Mouse (Mus musculus): Measurements from ENCODE around the gene Tesc. TPM values are rescaled to one million over a fixed set of nuclear protein-coding genes. Genes with fewer than 3 reads are reported as not detected.

Tesc gene
- total and polyA plus RNA-seq, 3 experiments, result 0.34 to 0.80 TPM; not detected in 1

- TF ChIP-seq MAX (IDR thresholded peaks at IDR 0.05; ENCODE audit: low read length) (no peak), GABPA (IDR thresholded peaks at IDR 0.05; ENCODE audit: insufficient replicate concordance, low read depth, low read length) (no peak), USF2 (conservative IDR thresholded peaks at IDR 0.05; ENCODE audit: low read depth, low read length) (no peak), JUND (conservative IDR thresholded peaks at IDR 0.05; ENCODE audit: low read depth, low read length) (no peak), POLR2A (IDR thresholded peaks at IDR 0.05; ENCODE audit: low read depth, low read length) (no peak), SIN3A (IDR thresholded peaks at IDR 0.05; ENCODE audit: low read length) (no peak), IRF4 (IDR thresholded peaks at IDR 0.05; ENCODE audit: low read depth, low read length) (no peak), NELFE (IDR thresholded peaks at IDR 0.05; ENCODE audit: low read depth, low read length) (no peak), MEF2A (IDR thresholded peaks at IDR 0.05; ENCODE audit: borderline replicate concordance, low read depth, low read length) (no peak), NRF1 (IDR thresholded peaks at IDR 0.05; ENCODE audit: low read depth, low read length) (no peak), ETS1 (conservative IDR thresholded peaks at IDR 0.05; ENCODE audit: low read depth, low read length) (no peak), SMC3 (IDR thresholded peaks at IDR 0.05; ENCODE audit: low read depth, low read length) (no peak), JUN (IDR thresholded peaks at IDR 0.05; ENCODE audit: insufficient read depth, low read depth, low read length) (no peak), BHLHE40 (IDR thresholded peaks at IDR 0.05; ENCODE audit: low read depth, low read length) (no peak), ZMIZ1 (IDR thresholded peaks at IDR 0.05; ENCODE audit: low read depth, low read length) (no peak), ZNF384 (IDR thresholded peaks at IDR 0.05; ENCODE audit: low read depth, low read length) (no peak)
- dilution Hi-C loops (cut with MboI; ENCODE audit: extremely low pct_ligation_motif_present, extremely low pct_unique_long_range_greater_than_20kb, low sequenced_read_pairs) (no loop called here), in situ Hi-C loops (cut with MboI; ENCODE audit: low pct_ligation_motif_present, low pct_unique_long_range_greater_than_20kb, low sequenced_read_pairs) (no loop called here)
- Histone ChIP-seq H3K27me3 (replicated peaks) (no peaks in the 10 kb centered on the region), H3K36me3 (replicated peaks in 1 of 2; ENCODE audit: control insufficient read depth in 1 of 2, insufficient read depth in 1 of 2, low read length in 1 of 2) (peaks cover 70 to 95% of the 10 kb centered on the region in 2 experiments), H3K9ac (ENCODE audit: insufficient read depth, low read depth) (no peak overlapping the region), H3K4me1 (ENCODE audit: control insufficient read depth in 1 of 2, insufficient read depth in 2 of 2) (no peaks in the 10 kb centered on the region), H3K4me2 (ENCODE audit: insufficient read depth, low read depth, poor library complexity, severe bottlenecking) (no peak overlapping the region), H3K27ac (ENCODE audit: insufficient read depth, low read depth) (no peak overlapping the region), H3K9me3 (replicated peaks; ENCODE audit: low read length) (no peaks in the 10 kb centered on the region), H3K4me3 (replicated peaks in 1 of 3; ENCODE audit: low read depth in 2 of 3, low read length in 2 of 3, poor library complexity in 1 of 3) (no peak overlapping the region), H3K79me2 (replicated peaks; ENCODE audit: control insufficient read depth, extremely low read depth, insufficient read depth, poor library complexity, severe bottlenecking) (no peaks in the 10 kb centered on the region)
- no peak for DNase-seq (ENCODE audit: extremely low read depth)
These were observed 21.8 kb upstream of the Tesc start for GRCm38 (mm10) chr5:118005728-118006127.

- Histone ChIP-seq H3K9ac (ENCODE audit: insufficient read depth, low read depth) (no peak overlapping the region), H3K4me2 (ENCODE audit: insufficient read depth, low read depth, poor library complexity, severe bottlenecking) (no peak overlapping the region), H3K27ac (ENCODE audit: insufficient read depth, low read depth) (no peak overlapping the region), H3K27me3 (replicated peaks) (no peaks in the 10 kb centered on the region), H3K4me1 (ENCODE audit: control insufficient read depth in 1 of 2, insufficient read depth in 2 of 2) (no peaks in the 10 kb centered on the region), H3K9me3 (replicated peaks; ENCODE audit: low read length) (no peaks in the 10 kb centered on the region), H3K36me3 (replicated peaks in 1 of 2; ENCODE audit: control insufficient read depth in 1 of 2, insufficient read depth in 1 of 2, low read length in 1 of 2) (peaks cover 46 to 79% of the 10 kb centered on the region in 2 experiments), H3K4me3 (replicated peaks in 1 of 3; ENCODE audit: low read depth in 2 of 3, low read length in 2 of 3, poor library complexity in 1 of 3) (no peak overlapping the region), H3K79me2 (replicated peaks; ENCODE audit: control insufficient read depth, extremely low read depth, insufficient read depth, poor library complexity, severe bottlenecking) (no peaks in the 10 kb centered on the region)
- in situ Hi-C loops (cut with MboI; ENCODE audit: low pct_ligation_motif_present, low pct_unique_long_range_greater_than_20kb, low sequenced_read_pairs) (no loop called here), dilution Hi-C loops (cut with MboI; ENCODE audit: extremely low pct_ligation_motif_present, extremely low pct_unique_long_range_greater_than_20kb, low sequenced_read_pairs) (no loop called here)
- TF ChIP-seq ZC3H11A (IDR thresholded peaks at IDR 0.05; ENCODE audit: low read depth, low read length) (no peak), PAX5 (IDR thresholded peaks at IDR 0.05; ENCODE audit: low read length) (no peak), USF2 (conservative IDR thresholded peaks at IDR 0.05; ENCODE audit: low read depth, low read length) (no peak), JUND (conservative IDR thresholded peaks at IDR 0.05; ENCODE audit: low read depth, low read length) (no peak), ZNF384 (IDR thresholded peaks at IDR 0.05; ENCODE audit: low read depth, low read length) (no peak), TBP (conservative IDR thresholded peaks at IDR 0.05; ENCODE audit: low read depth, low read length) (no peak), RCOR1 (conservative IDR thresholded peaks at IDR 0.05; ENCODE audit: low read depth, low read length) (no peak), SIN3A (IDR thresholded peaks at IDR 0.05; ENCODE audit: low read length) (no peak)
- no peak for DNase-seq (ENCODE audit: extremely low read depth)
These were observed 19.2 kb upstream of the Tesc start for GRCm38 (mm10) chr5:118008344-118008743.

Data from CH12.LX (cell line).